Mouse (Mus musculus) brown adipose tissue, adult 24 weeks (tissue): ENCODE data around the gene Cbx5. TPM values are rescaled to one million over a fixed set of nuclear protein-coding genes. Genes with fewer than 3 reads are reported as not detected.

Experiments used
- H3K27ac ChIP-seq: fragments of 200-500 bp; replicated peaks from 2 replicates; pipeline ENCODE4 v1.5.1; 2012; ENCODE audit warnings: low read depth, mild to moderate bottlenecking, low read length
- H3K4me1 ChIP-seq: fragments of 200-500 bp; 2 replicates; pipeline ENCODE4 v1.6.1; 2012; ENCODE audit warnings: low read length, mixed read lengths; ENCODE audit not compliant: control insufficient read depth, insufficient read depth, insufficient read length
- H3K4me3 ChIP-seq: fragments of 200-500 bp; 2 replicates; pipeline ENCODE4 v1.5.1; 2012; ENCODE audit warnings: low read depth, mild to moderate bottlenecking, low read length, moderate library complexity; ENCODE audit not compliant: insufficient read depth
- polyA plus RNA-seq: library from polyadenylated mRNA; stranded (reverse); fragments of >200 nt; gene quantifications from 2 replicates; pipeline ENCODE4 v1.2.4, GENCODE M21; 2012; ENCODE audit not compliant: missing spikeins, insufficient read depth, insufficient read length

Cbx5 gene
- polyA plus RNA-seq, 1 experiment = 37.9 TPM

DNA sequence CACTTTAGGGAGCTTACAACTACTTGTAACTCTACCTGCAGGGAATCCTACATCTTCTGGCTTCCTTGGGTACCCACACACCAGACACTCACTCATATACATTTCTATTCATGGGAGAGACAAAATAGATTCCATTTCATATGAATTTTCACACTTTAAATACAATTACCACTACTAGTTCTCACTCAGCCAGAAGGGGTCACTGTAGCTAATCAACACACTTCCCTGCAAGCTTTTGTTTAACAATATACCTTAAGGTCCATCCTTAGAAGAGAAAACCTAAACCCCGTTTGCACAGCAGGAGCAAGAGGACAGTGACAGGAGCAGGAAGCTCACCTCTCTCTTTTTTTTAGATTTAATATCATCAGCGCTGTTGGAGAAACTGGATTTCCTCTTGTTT lies 34.5 kb downstream of the Cbx5 start:
- no peak overlapping the region for H3K27ac ChIP-seq
- no peaks in the 10 kb centered on the region for H3K4me1 ChIP-seq
- no peak overlapping the region for H3K4me3 ChIP-seq

DNA sequence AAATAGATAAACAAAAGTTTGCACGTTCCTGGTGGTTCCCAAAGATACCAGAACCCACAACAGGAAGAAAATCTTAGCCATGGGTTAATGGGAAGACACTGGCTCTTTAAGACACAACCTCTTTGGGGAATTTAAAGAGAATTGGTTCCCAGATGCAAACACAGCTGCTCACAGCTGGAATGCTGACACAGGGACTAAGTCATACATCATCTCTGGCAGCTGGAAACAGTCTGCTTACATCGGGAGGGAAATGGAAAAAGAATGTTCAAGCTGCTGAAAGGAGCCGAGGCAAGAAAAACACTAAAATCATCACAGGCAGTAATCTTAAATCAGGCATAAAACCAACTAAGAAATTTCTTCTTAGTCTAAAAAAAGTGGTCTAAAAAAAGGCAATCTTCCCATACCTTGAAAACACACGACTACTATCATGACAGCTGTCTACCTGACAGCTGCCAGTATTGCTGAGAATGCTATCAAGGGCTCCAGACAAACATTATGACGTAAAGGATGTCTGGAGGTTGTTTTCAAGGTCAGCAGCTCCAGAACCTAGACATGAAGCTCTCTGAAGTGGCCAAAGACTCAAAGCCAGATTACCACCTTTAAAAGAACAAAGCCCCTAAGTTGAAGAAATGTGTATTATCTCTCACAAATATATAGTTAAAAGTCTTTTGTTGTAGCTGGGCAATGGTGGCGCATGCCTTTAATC lies 37.4 kb downstream of the Cbx5 start:
- no peak overlapping the region for H3K4me3 ChIP-seq
- no peaks in the 10 kb centered on the region for H3K4me1 ChIP-seq
- H3K27ac ChIP-seq = no peak overlapping the region

DNA sequence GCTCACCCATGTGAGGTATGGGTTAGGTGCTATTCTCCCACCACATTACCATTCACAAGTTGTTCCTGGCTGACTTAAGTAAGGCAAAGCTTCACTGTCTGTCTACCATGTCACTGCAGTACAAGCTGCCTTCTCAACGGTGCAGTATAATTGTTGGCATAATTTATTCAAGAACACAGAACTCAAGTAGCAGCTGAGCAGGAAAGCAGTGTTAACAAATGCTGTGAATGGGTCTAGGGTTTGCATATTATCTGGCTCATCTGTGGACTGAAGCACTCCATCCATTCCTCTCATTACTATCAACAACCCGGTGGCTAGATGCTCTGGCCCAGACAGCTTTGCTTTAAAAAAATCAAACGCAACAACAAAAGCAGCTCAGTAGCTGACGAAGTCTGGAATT lies 41.8 kb downstream of the Cbx5 start:
- H3K4me1 ChIP-seq = no peaks in the 10 kb centered on the region
- H3K4me3 ChIP-seq = no peak overlapping the region
- no peak overlapping the region for H3K27ac ChIP-seq

DNA sequence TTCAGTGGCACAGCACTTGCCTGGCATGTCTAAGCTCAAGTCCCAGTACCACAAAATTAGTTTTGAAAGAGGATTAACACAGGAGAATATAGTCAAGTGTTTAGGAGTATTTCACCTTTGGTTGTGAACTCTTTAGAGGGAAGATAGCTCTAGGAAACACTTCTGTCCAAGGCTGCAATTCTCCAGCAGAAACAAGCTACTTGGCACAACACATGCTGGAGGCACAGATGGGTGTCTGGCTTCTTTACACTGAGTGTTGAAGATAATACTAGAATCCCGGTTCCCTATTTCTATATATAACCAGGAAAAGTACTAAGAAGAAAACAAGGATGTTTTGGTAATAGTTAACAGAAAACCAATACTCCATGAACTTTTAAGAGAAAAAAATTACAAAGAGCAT lies 42.8 kb downstream of the Cbx5 start:
- H3K27ac ChIP-seq = no peak overlapping the region
- H3K4me1 ChIP-seq = no peaks in the 10 kb centered on the region
- no peak overlapping the region for H3K4me3 ChIP-seq

DNA sequence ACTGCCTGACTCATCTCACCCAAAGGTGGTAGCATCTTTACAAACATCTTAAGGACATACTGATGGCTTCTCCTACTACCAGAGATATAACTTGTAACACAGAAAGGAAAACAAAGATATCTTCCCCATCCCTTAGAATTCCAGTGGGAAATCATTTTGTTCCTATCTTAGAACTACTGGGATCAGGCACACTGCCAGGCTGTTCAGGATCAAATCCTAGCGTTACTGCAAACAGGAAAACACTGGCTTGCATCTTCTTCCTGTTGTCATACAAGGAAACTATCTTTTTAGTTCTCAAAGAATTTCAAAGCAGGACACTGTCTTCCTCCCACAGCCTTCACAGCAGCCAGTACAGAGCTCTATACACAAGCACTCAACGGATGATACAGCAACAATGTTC lies 46.0 kb downstream of the Cbx5 start:
- no peaks in the 10 kb centered on the region for H3K4me1 ChIP-seq
- H3K4me3 ChIP-seq = no peak overlapping the region
- H3K27ac ChIP-seq = peak overlapping the region; percentile 56

DNA sequence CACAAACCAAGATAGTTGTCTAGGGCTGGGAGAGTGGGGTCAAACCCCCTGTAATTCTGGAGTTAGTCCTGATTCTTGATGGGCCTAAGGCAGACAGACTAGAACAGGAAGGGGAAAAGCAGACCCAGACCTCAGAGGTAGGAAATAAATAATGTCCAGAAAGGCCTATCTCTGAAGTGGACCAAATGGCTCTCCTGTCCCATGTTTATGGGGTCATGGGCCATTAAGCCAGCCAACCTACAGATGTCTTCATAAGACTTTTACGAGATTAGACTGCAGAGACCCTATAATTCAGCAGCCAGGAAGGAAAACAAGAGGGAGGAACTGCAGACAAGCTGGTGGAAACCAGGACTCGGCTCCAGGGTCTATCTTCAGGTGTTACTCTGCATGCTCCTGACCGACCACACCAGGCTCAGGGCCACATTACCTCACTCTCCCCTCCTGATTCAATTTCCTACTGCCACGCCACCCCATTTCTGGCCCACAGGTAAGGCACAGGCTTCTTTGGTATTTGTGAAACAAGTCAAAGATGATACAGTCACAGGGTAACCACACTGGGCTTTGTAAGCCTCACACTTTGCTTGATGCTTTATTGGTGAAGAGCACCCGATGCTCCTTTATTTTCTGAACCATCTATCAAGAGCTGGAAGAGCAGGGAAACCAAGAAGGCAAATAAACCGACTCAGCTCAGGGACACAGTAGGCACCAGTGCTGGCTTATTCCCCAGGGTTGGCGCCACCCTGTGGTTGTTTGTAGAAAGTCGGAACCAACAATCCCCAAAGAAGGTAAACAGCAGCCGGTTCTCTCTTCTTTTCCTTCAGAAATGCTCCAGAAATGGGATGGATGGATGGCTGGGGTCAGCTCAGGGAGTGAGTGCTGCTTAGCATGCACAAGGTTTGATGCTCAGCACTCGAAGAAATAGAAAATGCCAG lies 48.8 kb downstream of the Cbx5 start:
- Histone ChIP-seq H3K27ac (no peak overlapping the region), H3K4me3 (no peak overlapping the region), H3K4me1 (no peaks in the 10 kb centered on the region)

DNA sequence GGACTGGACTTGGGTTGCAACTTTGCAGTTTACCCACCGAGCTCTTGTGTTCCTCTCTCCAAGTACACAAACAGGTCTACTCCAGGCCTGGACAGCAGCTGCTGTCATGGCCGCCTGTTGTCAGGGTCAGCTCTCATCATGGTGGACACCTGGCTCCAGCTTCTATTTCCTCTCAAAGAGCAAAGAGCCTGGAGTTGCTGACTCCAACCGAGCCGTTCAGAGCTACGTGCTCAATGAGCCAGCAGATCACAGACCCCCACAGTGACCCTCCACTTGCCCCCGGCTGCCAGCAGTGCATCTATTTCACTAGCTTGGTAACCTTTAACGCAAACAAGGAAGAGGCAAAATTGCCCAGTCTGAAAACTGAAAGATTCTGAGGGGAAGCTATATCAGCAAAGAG lies 49.5 kb downstream of the Cbx5 start:
- no peak overlapping the region for H3K27ac ChIP-seq
- H3K4me3 ChIP-seq = no peak overlapping the region
- no peaks in the 10 kb centered on the region for H3K4me1 ChIP-seq

DNA sequence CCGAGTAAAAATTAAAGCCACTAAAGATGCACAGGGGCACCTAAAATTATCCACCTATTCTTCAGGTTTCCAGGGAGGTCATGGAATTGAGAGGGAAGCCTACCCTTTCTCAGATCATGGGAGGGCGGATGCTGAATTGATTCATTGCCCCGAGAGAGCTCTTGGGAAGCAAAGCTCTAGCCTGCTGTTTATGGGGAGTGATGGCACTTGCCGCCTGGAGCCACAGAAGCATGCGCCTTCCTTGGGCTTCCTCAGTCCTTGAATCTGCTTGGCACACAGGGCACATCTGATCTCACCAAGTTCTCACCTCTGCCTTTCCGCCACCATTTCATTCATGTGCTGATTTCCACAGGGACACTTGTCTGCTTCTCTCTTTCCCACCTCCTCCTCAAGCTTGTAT lies 51.8 kb downstream of the Cbx5 start:
- no peak overlapping the region for H3K4me3 ChIP-seq
- H3K27ac ChIP-seq = no peak overlapping the region
- H3K4me1 ChIP-seq = no peaks in the 10 kb centered on the region; the same call in 1 of the 2 replicates

DNA sequence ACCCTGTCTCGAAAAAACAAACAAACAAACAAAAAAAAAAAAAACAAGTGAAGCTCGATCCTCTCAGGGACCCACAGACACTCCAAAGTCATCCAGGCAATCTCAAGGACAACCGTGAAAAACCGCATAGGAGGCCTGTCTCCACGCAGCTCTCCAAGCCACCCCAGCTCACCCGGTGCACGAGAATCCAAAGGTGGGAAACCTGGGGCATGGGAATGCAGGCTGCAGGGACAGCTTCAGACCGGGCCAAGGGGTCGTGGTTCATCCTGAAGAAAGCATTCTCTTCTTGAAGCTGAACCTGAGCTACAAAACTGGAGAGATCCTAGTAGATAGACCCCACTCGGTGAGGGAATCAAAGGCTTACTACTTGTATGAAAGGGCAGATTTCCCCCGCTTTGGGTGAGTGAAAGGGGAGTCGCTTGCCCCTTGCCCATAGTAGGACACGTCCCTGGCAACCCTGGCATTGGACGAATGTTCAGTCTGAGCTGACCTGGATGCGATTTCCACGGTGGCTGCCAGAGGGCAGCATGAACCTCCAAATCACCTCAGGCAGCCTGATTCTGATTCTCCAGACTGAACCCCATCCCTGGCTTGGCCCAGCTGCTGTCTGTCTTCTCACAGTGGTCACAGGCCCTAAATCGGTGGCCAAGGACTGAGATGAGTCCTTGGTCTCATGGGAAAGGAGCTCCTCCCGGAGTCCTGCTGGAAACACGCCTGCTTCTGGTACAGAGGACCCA lies 54.0 kb downstream of the Cbx5 start:
- H3K4me1 ChIP-seq = no peaks in the 10 kb centered on the region; the same call in 1 of the 2 replicates
- no peak overlapping the region for H3K27ac ChIP-seq
- no peak overlapping the region for H3K4me3 ChIP-seq

DNA sequence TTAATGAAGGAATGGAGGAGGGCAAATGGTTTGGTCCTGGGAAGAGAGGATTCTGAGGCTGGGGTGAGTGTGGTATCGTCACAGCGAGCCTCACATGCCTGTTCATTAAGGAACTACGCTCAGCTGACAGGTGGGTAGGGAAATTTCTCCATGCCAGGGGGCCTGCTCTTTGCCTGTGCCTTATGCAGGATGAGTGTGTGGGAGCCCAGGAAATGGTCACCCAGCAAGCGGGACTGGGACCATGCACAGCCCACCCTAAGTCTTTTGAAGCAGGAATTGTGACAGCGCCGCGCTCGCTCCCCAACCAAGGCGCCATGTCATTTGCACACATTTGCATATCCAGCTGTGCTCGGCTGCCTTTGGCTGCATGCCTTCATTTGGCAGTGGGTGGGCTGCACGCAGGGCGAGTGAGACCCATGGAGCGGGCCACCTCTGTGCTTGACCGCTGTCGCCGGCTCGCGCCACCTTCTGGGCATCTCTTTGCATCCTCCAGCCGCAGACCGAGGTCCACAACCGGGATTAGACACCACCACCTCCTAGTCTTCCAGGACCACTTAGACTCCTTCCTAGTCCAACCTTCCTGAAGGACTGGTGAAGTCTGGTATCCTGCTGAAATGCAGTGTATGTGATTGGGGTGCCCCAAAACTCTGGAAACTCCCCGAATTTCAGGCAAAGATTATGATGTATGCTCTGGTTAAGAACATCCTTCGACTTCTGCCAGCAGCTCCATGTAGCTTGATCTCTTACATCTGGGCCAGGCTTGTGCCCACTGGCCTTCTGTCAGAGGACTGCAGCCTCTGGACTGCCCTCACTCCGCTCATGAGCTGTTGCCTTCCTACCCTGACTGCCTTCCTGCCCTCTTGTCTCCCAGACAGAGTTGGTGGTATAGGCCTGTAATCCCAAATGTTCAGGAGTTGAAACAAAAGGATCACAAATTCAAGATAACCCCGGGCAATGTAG lies 55.7 kb downstream of the Cbx5 start:
- H3K27ac ChIP-seq = no peak overlapping the region

DNA sequence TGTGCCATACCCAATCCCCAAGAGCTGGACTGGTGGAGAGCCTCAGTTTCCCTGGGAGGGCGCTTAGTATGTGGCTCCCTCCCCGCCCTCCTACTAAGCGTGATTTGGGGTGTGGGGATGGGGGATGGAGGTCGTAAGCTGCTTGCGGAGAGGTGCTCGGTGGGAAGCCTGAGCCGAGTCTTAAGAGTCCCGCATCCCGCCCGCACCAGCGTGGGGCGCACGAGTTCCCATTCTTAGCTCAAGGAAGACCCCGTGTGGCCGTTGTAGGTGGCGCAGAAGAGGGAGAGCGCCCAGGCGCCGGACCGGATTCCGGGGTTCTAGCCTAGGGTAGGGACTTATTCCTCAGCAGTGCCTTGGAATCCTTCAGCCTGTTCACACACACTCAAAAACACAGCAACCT lies 56.5 kb downstream of the Cbx5 start:
- Histone ChIP-seq H3K27ac (no peak overlapping the region), H3K4me3 (0 out of 2 replicates have a peak overlapping the region, but pooled peaks have one; percentile 8), H3K4me1 (no peaks in the 10 kb centered on the region; the same call in 1 of the 2 replicates)

More for the DNA sequence above, 55.7 kb downstream of the Cbx5 start:
- H3K4me1 ChIP-seq = no peaks in the 10 kb centered on the region; the same call in 1 of the 2 replicates
- no peak overlapping the region for H3K4me3 ChIP-seq

DNA sequence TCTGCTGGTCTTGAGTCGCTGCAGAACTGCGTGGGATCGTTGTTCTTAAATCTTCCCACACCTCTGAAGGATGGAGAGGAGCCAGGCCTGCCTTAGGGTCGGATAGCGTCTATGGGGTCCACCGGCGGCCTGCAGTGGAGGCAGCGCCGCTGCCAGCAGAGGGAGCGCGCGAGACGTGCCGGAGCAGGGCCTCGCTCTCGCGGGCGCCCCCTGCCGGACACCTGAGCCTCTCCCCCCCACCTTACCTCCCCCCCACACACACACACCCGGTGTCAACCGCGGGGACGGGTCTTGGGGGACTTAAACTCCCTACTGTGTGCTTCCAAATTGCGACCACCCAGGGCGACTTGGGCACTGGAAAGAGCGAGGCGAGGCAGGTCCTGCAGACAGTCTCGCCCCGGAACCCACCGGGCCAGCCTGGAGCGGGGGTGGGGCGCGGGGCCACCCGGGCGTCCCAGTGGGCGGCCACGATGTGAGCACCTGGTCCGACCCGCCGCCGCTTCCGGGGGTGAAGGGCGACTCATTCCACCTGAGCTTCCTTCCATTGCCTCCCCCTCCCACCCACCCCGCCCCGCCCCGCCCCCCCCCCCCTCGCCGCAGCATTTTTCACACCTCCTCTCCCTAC lies 57.3 kb downstream of the Cbx5 start:
- Histone ChIP-seq H3K4me1 (no peaks in the 10 kb centered on the region; the same call in 1 of the 2 replicates), H3K27ac (no peak overlapping the region), H3K4me3 (peak overlapping the region; percentile 51)

DNA sequence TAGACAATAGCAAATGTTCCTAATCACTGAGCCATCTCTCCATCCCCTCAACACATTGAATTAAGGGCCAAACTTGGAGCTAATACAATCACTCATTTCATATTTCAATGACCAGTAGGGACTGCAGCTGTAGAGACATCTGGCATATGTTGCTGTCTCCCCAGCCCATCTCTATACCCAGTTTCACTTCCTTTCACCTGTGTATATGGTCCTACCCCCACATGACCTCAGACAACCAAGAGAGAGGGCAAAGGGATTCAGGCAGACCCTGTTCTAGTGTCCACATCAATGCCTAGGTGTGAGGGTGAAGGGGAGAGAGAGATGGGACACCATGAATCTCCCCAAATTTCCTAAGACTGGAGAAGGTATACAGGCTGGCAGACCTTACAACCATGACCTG lies 59.2 kb downstream of the Cbx5 start:
- Histone ChIP-seq H3K4me3 (no peak overlapping the region), H3K4me1 (no peaks in the 10 kb centered on the region; the same call in 1 of the 2 replicates), H3K27ac (no peak overlapping the region)

DNA sequence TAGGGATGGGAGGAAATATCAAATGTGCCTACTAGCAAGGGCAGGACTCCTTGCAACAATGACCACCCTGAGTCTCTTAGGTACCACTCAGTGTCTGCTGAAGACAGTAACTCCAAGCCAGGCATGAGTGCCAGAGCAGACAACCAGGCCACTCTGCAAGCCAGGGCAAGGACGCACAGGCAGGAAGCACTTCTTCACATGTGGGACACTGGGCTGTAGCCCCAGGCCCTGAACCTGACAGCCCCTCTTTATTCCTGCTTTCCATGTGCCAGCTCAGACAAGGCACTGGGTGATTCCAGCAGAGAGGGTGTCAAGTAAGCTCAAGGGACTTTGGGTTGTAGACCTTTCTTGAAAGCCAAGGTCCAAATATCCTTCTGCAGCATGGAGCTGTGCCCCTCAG lies 60.8 kb downstream of the Cbx5 start:
- Histone ChIP-seq H3K4me3 (no peak overlapping the region), H3K4me1 (no peaks in the 10 kb centered on the region; the same call in 1 of the 2 replicates), H3K27ac (no peak overlapping the region)
